Mouse (Mus musculus) kidney, postnatal 4 days (tissue): ENCODE data around the gene Gja4.

Source experiments
- DNase-seq, 2 experiments: peaks; one replicate each; pipeline ENCODE4 v3.0.0; 2021; ENCODE audit warnings: mixed read lengths in 2 of 2

The Gja4 gene

DNA sequence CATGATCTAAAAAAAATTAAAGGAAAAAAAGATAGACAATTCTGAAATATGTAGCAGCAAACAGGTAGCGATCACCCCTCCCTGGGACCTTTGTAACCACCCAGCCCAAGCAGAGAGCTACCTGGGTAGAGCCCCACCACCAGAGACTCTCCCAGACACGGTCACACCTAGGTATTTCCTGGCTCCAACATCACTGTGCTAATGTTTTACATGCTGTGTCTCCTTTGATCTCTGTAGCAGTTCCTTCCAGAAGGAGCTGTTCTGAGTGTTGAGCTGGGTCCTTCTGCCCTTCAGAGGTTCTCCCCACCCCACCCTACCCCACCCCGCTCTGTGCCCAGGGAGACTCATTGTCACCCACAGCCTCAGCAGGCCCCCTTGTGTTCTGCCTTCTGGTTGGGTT lies 9.8 kb upstream of the Gja4 start:
- DNase-seq, result no peak

DNA sequence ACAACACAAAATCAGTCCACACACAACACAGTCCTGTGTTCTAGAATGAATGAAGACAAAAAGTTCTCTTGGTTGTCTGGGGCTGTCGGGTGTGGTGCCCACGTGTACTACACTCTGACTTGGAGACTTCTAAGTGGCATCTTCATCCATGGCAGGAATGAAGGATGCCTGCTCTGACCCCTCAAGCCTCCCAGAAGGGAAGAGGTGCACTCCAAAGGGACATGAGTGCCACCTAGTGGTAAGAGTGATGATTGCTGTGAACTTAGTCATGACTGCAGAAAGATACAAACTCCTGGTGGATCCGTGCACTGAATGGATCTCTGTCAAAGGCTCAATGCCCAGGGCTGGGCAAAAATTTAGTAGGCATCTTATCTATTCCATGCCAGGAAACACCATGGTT lies 5.8 kb upstream of the Gja4 start:
- peak; percentile 65 to 71 for DNase-seq

DNA sequence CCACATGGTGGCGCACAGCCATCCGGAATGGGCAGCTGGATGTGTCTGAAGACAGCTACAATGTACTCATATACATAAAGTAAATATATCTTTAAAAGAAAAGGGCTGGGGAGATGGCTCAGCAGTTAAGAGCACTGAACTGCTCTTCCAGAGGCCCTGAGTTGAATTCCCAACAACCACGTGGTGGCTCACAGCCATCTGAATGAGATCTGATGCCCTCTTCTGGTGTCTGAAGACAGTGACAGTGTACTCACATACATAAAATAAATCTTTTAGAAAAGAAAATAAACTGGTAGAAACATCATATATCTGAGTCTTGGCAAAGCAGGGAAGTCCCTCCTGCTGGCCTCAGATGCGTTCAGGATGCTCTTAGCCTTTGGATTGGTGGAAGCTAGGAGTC lies 3.3 kb upstream of the Gja4 start:
- DNase-seq, result no peak

DNA sequence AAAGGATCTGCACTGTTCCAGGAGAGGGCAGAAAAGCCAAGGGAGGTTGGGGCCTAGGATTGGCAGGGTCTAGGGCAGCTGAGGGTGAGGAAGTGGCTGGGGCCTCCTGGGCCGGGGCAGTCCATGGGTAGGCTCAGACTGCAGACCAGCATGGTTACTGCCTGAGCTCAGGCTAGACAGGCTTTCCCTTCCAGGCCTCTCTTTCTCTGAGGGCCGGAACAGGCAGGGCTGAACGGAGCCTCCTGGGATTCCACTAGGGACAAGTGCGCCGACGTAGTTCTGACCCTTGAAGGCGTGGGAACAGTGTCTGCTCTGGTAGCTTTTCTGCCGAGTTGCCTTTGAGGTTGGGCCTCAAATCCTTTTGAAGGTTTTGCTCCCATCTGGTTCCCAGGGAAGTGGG lies 1.9 kb upstream of the Gja4 start:
- no peak for DNase-seq

DNA sequence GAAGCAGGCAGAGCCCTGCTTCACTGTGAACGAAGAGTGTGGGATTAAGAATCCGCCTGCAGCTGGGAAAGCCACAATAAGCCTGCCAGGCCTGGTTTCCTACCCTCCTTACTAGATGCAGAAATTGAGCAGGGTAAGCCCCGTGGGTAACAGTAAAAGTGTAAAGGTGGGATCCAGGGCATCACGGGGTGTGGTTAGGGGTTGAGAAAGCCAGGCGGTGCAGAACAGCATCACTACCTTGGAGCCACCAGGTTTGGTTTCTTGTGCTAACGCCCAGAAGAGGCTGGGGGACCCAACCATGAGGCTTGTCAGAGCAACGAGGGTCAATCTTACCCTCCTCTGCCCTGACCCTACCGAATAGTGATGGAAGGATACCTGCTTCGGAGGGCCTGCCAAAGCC lies 746 bp upstream of the Gja4 start:
- DNase-seq, result no peak

DNA sequence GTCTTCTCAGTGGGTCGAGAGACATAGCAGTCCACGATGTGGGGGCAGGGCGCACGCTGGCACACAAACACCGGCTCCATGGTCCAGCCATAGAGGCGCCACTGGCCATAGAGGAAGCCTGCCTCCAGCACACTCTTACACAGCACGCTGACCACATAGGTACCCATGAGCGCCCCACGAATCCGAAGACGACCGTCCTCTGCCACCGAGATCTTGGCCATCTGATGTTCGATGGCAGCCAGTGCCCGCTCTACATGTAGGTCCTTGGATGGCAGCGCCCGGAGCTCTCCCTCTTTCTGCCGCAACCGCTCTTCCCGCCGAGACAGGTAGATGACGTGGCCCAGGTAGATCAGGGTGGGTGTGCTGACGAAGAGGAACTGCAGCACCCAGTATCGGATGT lies 1.5 kb downstream of the Gja4 start:
- DNase-seq, result no peak

DNA sequence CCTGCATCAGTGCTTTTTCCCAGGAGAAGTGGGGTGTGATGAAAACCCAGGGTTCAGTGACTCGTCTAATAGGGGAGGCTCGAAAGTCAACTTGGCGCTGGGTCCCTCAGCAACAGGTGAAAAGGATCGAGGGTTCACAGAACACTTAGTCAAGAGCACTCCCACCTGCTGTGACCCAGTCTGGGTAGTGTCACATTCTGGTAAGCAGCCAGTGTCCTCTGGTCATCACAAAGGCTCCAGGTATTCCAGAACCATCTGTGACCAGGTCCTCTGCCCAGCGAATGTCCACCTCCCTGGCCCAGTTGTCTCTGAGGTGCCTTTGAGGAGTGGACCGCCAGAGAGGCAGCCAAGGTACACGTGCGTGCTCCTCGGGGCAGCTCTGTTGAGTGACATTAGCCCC lies 2.3 kb downstream of the Gja4 start:
- DNase-seq, result no peak

DNA sequence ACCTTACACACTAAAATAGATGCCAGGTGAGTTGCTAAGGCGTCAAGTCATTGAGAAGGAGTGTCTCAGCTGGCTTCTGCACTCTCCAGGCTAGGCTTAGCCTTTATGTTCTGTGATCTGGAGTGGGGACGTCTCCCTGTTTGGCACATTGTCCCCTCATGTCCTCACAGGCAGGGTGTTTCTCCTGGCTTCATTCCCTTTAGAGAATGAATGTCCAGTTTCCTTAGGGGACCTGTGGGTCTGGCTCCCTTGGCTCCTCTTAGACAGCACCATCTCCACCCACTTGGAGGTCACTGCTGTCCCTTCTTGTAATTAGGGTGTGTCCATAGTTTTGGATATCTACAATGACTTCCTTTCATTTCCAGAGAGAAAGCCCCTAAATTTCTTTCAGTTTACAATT lies 6.9 kb downstream of the Gja4 start:
- no peak for DNase-seq

DNA sequence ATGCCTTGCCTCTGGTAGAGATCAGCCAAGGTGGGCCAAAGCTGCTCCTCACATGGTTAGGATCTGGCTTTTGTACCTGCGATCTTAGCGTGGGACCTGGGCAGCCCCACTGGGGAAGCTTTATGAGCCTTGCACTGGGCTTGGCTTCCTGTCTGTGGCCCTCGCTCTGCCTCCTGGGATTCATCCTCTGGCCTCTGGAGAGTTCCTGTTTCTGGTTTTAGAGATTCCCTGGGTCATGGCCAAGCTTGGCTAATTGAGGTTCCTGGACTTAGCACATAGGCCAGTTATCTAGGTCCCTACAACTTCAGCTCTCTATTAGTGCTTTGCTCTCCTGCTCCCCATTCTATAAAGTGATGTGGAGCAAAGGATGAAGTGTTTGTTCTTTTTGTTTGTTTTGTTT lies 10.0 kb downstream of the Gja4 start:
- no peak for DNase-seq

DNA sequence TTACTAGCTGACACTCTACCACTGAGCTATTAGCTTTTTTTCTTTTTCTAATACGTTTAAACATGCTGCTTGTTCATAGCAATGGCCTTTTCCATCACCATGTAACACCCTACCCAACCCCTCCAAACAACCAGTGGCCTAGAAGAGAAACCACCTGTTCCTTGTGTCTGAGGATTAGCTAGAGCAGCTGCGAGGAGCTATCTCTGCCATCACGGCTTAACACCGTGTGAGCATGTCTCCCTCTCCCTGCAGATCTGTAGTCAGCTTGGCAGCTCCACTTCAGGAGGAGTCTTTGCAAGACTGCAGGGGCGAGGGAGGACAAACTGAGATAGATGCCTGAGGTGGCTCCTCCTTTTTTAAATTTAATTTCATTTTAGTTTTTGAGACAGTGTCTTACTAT lies 13.3 kb downstream of the Gja4 start:
- no peak for DNase-seq

DNA sequence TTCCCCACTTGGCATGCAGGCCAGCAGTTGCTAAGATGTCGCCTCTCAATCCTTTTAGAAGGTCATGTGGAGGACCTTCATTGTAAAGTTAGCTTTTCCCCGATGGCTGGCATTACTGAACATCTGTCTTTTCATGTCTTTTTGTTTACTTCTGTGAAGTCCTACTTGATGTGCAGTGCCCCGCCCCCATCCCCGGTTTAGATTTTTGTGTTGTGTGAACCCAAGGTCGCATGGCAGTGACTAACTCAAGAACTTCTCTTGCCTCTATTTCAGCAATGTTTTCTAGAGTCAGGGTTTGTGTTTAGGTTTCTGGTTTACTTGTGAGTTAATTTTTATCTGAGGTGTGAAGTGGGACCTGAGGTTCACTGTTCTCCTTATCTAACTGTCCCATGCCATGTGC lies 21.2 kb downstream of the Gja4 start:
- DNase-seq, result no peak

DNA sequence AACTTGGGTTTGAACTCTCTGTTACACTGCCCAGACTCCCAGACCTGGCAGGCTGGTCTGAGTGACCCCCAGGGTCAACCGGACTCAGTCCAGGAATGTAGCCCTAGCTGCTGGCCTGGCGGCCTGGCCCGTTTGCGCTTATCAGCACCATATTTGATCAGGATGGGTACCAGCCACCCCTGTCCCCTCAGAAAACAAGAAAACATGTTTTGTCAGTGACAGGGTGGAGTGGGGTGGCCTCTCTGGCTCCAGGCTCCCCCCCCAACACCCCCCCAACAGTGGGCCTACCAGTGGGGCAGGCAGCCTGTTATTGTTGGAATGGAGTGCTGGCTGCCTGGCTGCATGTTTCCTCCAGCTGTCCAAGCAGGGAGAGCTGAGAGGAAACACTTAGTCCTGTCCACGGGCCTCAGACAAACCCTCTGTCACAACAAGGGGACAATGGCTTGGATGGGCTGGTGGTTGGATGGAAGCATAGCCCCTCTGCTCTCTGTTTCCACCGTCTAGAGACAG lies 24.7 kb downstream of the Gja4 start:
- peak; percentile 24 to 50 for DNase-seq

DNA sequence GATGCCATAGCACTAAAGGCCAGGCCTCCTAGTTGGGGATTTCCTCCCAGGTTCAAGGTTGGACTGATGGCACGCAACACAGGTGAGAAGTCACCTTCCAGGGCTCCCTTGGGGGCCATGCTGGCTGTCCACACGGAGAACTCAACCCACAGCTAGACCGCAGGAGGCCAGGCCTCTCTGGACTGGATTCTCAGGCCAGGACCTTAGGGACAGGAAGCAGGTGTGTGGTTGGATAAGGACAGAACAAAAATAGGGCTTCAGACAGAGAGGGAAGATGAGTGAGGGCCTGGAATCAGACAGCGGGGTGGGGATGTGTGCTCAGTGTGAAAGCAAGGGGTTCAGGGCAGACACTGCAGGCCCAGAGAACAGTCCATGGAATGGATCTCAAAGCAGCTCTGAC lies 26.9 kb downstream of the Gja4 start:
- no peak for DNase-seq

DNA sequence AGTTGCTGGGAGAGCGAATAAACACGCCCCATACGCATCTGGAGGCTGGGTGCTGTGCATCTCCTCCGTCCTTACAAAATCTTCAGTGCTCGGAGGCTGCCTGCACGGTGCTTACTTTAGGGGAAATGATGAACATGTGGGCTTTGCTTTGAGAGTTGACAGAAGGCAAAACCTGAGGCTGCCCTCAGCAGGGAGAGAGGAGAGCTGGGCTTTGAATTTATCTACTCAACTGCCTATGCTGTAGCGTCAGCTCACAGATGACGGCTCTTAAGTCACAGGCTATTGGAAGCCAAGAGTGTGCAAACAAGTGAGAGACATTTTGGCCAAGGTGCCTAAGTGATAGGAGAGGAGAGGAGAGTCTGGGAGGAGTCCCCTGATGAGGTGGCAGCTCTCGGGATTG lies 34.6 kb downstream of the Gja4 start:
- DNase-seq, result no peak

DNA sequence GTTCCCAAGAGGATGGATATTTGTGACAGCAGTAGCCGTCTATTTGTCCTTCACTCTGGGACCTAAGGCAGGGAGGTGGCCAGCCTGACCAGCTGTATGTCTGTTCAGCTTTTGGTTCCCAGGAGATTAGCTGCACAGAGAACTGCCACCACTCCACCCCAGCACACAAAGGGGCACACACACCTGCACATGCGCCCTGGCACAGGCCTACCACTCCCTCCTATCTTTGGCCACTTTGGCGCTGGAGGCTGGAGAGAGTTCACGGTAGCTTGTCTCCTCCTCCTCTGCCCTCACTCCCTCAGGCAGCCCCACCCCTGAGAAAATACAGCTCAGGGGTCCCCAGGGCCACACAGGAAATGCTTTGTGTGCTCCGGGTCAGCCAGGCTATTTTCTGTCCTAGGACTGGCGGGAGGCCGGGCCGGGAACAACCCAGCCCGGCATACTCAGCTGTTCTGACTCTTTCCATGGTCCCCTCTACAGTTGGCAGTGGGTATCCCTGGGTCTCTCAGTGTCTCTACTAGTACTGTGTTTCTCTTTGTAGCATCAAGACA lies 35.3 kb downstream of the Gja4 start:
- peak; percentile 22 to 48 for DNase-seq

DNA sequence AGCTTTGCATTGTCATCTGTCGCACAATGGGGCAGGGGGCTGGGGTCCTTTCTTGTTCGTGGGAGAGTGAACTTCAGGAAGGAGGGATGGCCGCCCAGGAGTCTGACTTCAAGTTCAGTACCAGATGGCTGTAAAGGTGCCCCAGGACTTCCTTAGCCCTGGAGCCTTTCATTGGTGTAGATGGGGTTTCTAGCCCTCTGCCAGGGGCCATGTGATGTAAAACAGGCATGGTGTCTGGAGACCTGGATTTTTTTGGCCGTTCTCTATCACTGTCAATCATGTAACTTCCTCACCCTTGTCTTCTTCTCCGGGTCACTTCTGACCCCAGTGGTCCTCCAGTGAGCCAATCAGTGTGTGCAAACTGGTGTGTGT lies 49.7 kb downstream of the Gja4 start:
- DNase-seq, result no peak

DNA sequence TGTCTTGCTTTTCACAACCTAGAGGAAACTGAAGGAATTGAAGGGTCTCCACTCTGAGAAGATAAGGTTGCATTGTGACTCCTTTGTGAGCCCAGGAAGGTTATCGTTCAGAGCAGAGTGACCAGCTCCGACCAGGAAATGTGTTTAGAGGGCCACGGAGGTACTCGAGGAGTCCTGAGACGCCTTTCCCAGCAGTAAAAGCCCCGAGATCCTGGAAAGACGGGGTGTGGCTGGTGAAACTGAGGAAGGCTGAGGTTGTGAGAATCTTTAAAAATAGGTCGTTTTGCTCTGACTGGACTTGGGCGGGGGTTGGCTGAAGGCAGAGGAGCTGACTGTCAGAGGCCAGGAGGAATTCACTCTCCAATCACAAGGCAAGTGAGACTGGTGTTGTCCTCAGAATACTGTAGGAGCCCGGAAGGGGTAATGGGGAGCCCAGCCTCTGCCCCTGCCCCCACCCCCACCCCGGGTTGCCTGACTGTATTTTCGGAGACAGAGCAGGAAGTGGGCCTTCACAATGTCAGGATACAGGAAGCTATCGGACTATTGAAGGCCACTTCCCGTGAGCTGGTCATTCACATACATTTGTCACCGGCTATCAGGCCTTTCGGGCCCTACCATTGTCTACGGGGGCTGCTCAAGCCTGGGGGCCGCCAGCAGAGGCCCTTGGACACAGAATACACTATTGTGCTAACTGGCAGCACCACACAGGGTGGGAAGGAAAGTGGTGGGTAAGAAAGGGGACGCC lies 50.2 kb downstream of the Gja4 start:
- DNase-seq, result peak in 1 of 2 experiments; percentile 39

DNA sequence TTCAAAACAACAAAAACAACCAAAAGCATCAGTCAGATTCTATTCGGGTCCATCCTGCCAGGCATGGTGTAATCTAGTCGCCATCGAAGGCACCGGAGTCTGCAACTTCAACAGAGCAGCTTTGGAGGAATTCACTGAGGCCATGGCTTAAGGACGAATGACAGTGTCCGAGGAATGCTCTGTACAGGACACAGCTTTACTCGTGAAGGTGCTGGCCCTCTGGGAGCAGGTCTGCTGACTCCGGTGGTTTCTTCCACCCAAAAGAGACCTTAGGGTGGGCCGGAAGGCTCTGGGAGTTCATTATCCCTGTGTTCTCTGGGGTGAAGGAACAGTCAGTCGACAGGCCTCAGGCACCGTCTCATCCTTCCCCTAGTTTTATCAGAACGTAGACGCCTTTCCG lies 52.2 kb downstream of the Gja4 start:
- DNase-seq, result no peak
